Mouse (Mus musculus) small intestine, adult 2 months (tissue): ENCODE measurements at regions not wholly inside any gene's neighbourhood (a gene's known extent, or its start where the extent isn't known, plus 50 kb on each side); places are given as distances from the start of the nearest gene placed in this dataset.

ENCODE experiments used
- CTCF ChIP-seq: fragments of 200-500 bp; IDR thresholded peaks from 2 replicates; pipeline ENCODE4 v1.5.1; 2012; ENCODE audit warnings: low read depth, mild to moderate bottlenecking, control low read depth, inconsistent platforms, low read length, moderate library complexity, mixed read lengths; ENCODE audit not compliant: insufficient replicate concordance, insufficient read length; ENCODE audit errors: extremely low read depth
- POLR2A ChIP-seq: fragments of 200-500 bp; IDR thresholded peaks from 2 replicates; pipeline ENCODE4 v1.6.1; 2012; ENCODE audit warnings: low read depth, mild to moderate bottlenecking, control low read depth, inconsistent platforms, low read length, moderate library complexity

DNA sequence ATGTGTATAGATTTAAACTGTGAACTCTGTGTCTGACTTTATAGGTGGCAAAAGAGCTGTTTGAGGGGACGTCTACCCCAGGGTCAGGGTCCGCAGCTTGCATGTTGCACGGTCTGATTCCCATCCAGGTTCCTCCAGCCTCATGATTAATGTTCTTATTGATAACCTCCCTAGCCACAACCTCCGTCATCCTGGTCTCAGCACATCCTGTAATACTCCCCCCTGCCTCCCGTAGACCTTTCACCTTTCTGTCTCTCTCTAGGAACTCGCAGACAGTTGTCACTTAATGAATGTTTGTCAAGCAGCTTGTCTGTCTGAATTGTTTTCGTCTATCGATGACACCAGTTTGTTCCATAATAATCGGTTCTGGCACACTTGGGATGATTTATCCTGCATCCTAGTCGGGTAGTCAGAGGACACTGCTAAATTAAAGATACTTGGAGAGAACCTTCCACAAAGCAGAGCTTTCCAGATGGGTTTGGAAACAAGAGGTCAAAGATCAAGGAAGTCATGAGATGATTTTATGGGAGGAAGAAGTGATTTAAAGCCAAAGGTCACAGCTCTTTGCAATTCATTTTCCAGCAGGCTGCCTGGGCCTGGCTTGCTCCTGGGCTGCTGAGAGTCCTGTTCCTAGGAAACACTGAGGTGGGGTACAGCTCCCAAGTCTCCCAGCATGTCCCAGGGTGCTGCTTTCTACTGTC, 435.9 kb downstream of the Prdm2 start:
- TF ChIP-seq POLR2A = no peak
- TF ChIP-seq CTCF = no peak
